Mouse (Mus musculus): Measurements from ENCODE around the gene Tmem223.

Gene Tmem223

GRCm38 (mm10) chr19:8803204-8803780 lies 32.5 kb downstream of the Tmem223 start:
- DNase-seq (ENCODE audit: low spot score): no peak

DNA sequence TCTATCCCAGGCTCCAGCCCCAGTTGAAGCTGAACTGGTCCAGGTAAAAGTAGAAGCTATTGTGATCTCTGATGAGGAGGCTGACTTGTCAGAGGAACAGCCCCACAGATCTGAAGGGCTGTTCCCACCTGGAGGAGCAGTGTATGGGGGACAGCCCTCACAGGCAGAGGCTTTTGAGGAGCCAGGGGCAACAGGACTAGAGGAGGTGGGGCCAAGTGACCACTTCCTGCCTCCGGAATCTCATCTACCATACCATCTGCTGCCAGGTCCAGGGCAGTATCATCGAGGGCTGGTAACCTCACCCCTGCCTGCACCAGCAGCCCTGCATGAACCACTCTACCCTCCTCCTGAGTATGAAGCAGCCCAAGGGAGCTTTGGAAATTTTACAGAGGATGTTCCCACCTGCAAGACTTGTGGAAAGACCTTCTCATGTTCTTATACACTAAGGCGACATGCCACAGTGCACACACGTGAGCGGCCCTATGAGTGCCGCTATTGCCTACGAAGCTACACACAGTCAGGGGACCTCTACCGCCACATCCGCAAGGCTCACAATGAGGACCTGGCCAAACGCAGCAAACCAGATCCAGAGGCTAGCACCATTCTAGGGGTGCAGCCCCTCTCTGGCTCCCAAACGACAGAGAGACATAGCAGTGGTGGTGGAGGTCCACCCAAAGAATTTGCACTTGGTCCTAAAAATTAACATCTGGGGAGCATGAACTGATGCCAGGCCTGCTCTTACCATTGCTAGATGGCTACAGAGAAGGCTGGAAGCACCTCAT lies 33.3 kb downstream of the Tmem223 start:
- DNase-seq (ENCODE audit: low spot score): no peak

DNA sequence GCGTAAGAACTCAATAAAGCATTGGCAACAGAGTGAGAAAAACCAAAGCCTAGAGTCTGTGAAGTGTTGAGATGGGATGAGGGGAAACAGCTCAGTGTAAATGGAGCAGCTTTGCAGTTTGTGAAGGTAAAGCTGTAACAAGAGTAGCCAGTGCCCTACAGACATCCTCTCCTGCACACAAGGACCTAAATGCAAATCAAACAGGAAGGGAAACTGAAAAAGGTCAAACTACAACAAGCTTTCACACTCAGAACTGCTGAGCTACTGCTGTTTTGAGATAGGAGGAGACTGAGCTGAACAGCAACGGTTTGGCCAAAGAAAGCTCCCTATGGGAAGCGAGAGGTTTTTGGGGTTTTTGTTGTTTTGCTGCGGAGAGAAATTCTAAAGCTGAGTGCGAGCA lies 36.0 kb downstream of the Tmem223 start:
- no peak for DNase-seq (ENCODE audit: low spot score)

DNA sequence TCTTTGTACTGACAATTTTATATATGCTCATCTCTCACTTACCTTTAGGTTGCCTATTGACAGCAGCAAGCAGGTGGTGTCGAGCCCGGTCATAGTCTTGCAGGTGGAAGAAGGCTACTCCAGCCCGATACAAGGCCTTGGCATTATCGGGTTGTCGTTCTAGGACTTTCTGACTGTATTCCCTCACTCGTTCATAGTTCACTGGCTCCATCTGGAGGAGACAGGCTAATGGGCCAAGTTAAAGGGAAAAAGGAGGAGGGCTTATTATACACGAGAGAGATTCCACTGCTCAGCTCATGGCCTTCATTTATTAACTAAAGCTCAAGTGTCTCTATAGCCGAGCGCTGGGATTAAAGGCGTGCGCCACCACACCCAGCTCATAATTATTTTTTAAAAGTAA lies 45.0 kb downstream of the Tmem223 start:
- no peak for DNase-seq (ENCODE audit: low spot score)

- DNase-seq (ENCODE audit: low spot score): no peak
These were observed 46.2 kb downstream of the Tmem223 start for GRCm38 (mm10) chr19:8817001-8817400.

DNA sequence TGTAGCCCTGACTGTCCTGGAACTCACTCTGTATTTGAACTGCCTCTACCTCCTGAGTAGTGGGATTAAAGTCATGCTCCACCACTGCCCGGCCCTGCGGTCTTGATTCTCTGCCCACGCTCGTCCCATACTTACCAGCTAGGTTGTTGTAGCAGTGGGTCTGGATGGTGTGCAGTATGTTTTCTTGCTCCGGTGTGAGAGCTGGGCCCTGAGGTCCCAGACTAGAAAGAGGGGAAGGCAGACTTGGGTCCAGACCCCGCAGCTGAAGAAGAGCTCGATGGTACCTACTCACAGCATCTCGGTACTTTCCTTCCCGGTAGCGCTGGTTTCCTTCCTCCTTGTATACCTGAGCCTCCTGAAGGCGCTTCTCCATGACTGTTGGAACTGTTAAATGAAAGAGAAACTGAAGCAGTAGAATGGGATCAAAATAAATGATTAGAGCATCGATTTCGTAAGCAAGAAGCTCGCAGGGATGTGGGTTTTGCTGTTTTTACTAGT lies 47.6 kb downstream of the Tmem223 start:
- DNase-seq (ENCODE audit: low spot score): no peak

GRCm38 (mm10) chr19:8818801-8819595 lies 48.2 kb downstream of the Tmem223 start, which contains the start of gene Ttc9c:
Gene Ttc9c, minus strand, starts transcription at chr19:8819333.
- peak; percentile 97 for DNase-seq (ENCODE audit: low spot score)

DNA sequence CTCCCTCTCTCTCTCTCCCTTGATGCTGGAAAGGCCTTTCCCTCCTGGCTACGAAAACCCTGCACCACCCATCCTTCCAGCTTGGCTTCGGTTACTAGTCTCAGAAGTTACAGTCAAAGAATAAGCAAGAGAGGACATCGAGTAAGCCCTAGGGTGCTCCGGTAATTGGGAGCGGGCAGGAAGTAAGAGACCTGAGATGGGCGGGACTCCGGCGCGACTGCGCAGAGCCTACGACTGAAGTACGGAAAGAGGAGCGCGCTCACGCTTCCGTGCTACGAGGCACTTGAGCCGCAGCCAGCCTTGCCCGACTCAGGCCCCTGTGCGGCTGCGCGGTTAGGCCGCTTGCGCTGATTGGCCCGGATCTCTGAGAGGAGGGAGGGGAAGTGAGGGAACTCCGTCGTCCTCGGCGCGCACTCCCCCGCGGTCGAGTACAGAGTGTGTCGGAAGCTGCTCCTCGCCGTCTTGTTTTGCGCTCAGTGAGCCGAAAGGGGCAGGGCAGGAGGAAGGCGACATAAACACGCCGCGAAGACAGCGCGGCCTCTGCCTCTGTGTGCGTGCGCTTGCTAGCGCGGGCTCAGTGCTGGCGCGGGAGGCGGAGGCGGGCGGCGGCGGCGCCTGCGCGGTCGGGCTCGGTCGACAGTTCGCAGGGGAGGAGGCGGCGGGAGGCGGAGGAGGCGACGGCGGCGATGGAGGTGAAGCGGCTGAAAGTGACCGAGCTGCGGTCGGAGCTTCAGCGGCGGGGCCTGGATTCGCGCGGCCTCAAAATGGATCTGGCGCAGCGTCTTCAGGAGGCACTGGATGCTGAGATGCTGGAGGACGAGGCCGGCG lies 49.0 kb downstream of the Tmem223 start, which contains the start of gene Hnrnpul2:
TSS of gene Hnrnpul2 (plus strand) at position 415 of the 828 bp plus-strand sequence.
- peak; percentile 99 for DNase-seq (ENCODE audit: low spot score)

DNA sequence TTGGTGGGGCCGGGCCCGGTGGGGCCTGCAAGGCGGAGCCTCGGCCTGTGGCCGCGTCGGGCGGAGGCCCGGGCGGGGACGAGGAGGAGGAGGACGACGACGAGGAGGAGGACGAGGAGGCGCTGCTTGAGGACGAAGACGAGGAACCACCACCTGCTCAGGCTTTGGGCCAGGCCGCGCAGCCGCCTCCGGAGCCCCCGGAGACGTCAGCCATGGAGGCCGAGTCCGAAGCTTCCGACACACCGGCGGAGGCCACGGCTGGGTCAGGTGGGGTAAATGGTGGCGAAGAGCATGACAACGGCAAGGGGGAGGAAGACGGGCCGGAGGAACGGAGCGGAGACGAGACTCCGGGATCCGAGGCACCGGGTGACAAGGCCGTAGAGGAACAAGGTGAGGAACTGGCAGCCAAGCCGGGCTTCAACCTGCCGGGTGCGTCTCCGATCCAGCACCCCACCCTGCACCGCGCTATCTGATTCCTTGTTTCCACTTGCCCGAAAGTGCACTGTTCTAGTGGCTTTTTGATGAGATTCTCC lies 49.7 kb downstream of the Tmem223 start:
- no peak for DNase-seq (ENCODE audit: low spot score)

- no peak for DNase-seq (ENCODE audit: low spot score)
These were observed 50.4 kb downstream of the Tmem223 start for GRCm38 (mm10) chr19:8821146-8821545.

Measured in testis, postnatal 14 days (tissue).